Mouse (Mus musculus): ENCODE data around the gene Gm973. TPM values are rescaled to one million over a fixed set of nuclear protein-coding genes. Genes with fewer than 3 reads are reported as not detected.
A peak's percentile ranks its signal among the peaks of the same experiment; 100 is the strongest.

Gene Gm973
- total and polyA plus RNA-seq, 3 experiments, result 0.23 TPM; not detected in 2

DNA sequence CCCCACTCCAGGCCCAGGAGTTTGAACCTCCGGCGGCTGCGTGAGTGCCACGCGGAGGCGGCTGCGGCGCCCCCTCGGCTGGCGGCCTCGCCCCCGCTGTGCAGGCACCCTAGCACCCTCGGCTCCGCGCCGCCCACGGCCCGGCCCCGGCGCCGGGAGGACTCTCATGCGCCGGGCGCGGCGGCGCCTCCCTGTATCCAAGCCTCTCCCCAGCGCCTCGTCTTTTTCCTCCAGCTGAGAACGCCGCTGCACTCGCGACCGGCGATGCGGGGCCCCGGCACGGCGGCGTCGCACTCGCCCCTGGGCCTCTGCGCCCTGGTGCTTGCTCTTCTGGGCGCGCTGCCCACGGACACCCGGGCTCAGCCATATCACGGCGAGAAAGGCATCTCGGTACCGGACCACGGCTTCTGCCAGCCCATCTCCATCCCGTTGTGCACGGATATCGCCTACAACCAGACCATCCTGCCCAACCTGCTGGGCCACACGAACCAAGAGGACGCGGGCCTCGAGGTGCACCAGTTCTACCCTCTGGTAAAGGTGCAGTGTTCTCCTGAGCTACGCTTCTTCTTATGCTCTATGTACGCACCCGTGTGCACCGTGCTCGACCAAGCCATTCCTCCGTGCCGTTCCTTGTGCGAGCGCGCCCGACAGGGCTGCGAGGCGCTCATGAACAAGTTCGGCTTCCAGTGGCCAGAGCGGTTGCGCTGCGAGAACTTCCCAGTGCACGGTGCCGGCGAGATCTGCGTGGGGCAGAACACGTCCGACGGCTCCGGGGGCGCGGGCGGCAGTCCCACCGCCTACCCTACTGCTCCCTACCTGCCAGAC, 33.2 kb upstream of the Gm973 start:
- peak overlapping the region; percentile 86 for H3K9ac ChIP-seq (ENCODE audit: control insufficient read depth, low read depth, low read length, poor library complexity, severe bottlenecking)
- peak overlapping the region; percentile 69 to 88 for H3K4me3 ChIP-seq (ENCODE audit: control insufficient read depth in 1 of 2, insufficient read depth in 1 of 2, low read depth in 2 of 2, low read length in 2 of 2)
- H3K36me3 ChIP-seq (ENCODE audit: control insufficient read depth in 1 of 2, insufficient read depth in 2 of 2, low read length in 2 of 2), result peaks cover 1 to 26% of the 10 kb centered on the region in 2 experiments; a peak in 3 of 4 replicates
- peak overlapping the region; percentile 81 for H3K27ac ChIP-seq (ENCODE audit: control insufficient read depth, low read depth, low read length)
- no peaks in the 10 kb centered on the region for H3K9me3 ChIP-seq (replicated peaks; ENCODE audit: insufficient read depth, low read length)
- peaks cover 15 to 30% of the 10 kb centered on the region in 2 experiments for H3K4me1 ChIP-seq (ENCODE audit: control insufficient read depth in 1 of 2, insufficient read depth in 2 of 2, low read length in 2 of 2)
- peaks cover 51% of the 10 kb centered on the region for H3K79me2 ChIP-seq (ENCODE audit: control insufficient read depth, insufficient read depth, low read length, poor library complexity)
- H3K27me3 ChIP-seq (ENCODE audit: control insufficient read depth in 1 of 2, insufficient read depth in 2 of 2, low read length in 2 of 2), result no peaks in the 10 kb centered on the region
- peak; percentile 63 for DNase-seq (ENCODE audit: low read depth, low spot score)
- TF ChIP-seq E2F4 (IDR thresholded peaks at IDR 0.05; ENCODE audit: borderline replicate concordance, low read depth, low read length) (no peak), MAZ (IDR thresholded peaks at IDR 0.05; ENCODE audit: low read depth, low read length) (no peak), NELFE (IDR thresholded peaks at IDR 0.05; ENCODE audit: low read depth, low read length) (no peak), POLR2A (IDR thresholded peaks at IDR 0.05; ENCODE audit: control insufficient read depth in 1 of 2, insufficient read depth in 1 of 2, low read depth in 1 of 2, low read length in 2 of 2, poor library complexity in 1 of 2) (0 out of 4 replicates have a peak, but pooled peaks of 1 of the 2 experiments have one; percentile 26), JUND (IDR thresholded peaks at IDR 0.05; ENCODE audit: low read depth, low read length) (no peak), RCOR1 (IDR thresholded peaks at IDR 0.05; ENCODE audit: low read depth, low read length) (no peak)

DNA sequence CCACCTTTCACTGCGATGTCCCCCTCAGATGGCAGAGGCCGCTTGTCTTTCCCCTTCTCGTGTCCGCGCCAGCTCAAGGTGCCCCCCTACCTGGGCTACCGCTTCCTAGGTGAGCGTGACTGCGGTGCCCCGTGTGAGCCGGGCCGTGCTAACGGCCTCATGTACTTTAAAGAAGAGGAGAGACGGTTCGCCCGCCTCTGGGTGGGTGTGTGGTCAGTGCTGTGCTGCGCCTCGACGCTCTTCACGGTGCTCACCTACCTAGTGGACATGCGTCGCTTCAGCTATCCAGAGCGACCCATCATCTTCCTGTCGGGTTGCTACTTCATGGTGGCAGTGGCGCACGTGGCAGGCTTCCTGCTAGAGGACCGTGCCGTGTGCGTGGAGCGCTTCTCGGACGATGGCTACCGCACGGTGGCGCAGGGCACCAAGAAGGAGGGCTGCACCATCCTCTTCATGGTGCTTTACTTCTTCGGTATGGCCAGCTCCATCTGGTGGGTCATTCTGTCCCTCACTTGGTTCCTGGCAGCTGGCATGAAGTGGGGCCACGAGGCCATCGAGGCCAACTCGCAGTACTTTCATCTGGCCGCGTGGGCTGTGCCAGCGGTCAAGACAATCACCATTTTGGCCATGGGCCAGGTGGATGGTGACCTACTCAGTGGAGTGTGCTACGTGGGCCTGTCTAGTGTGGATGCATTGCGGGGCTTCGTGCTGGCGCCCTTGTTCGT, 32.4 kb upstream of the Gm973 start:
- peaks cover 3 to 29% of the 10 kb centered on the region in 2 experiments; a peak in 3 of 4 replicates for H3K36me3 ChIP-seq (ENCODE audit: control insufficient read depth in 1 of 2, insufficient read depth in 2 of 2, low read length in 2 of 2)
- H3K9me3 ChIP-seq (replicated peaks; ENCODE audit: insufficient read depth, low read length), result no peaks in the 10 kb centered on the region
- no peak overlapping the region for H3K27ac ChIP-seq (ENCODE audit: control insufficient read depth, low read depth, low read length)
- DNase-seq (ENCODE audit: low read depth, low spot score), result peak; percentile 62
- H3K79me2 ChIP-seq (ENCODE audit: control insufficient read depth, insufficient read depth, low read length, poor library complexity), result peaks cover 51% of the 10 kb centered on the region
- peak overlapping the region; percentile 69 to 88 for H3K4me3 ChIP-seq (ENCODE audit: control insufficient read depth in 1 of 2, insufficient read depth in 1 of 2, low read depth in 2 of 2, low read length in 2 of 2)
- peaks cover 15 to 30% of the 10 kb centered on the region in 2 experiments for H3K4me1 ChIP-seq (ENCODE audit: control insufficient read depth in 1 of 2, insufficient read depth in 2 of 2, low read length in 2 of 2)
- peak; percentile 53 for TF ChIP-seq SIN3A (IDR thresholded peaks at IDR 0.05; ENCODE audit: low read length)
- peak; percentile 84 for TF ChIP-seq MXI1 (IDR thresholded peaks at IDR 0.05; ENCODE audit: low read depth, low read length)
- TF ChIP-seq CTCF (IDR thresholded peaks at IDR 0.05 in 2 of 3, conservative IDR thresholded peaks at IDR 0.05 in 1 of 3; ENCODE audit: control insufficient read depth in 1 of 3, insufficient read depth in 1 of 3, low read depth in 2 of 3, low read length in 3 of 3, poor library complexity in 1 of 3, severe bottlenecking in 1 of 3), result peak in 2 of 3 experiments; percentile 34 to 48; a peak in 3 of 6 replicates
- TF ChIP-seq USF2 (IDR thresholded peaks at IDR 0.05; ENCODE audit: borderline replicate concordance in 1 of 2, insufficient read depth in 1 of 2, low read depth in 1 of 2, low read length in 2 of 2), result no peak
- 0 out of 4 replicates have a peak, but pooled peaks of 1 of the 2 experiments have one; percentile 21 for TF ChIP-seq POLR2A (IDR thresholded peaks at IDR 0.05; ENCODE audit: control insufficient read depth in 1 of 2, insufficient read depth in 1 of 2, low read depth in 1 of 2, low read length in 2 of 2, poor library complexity in 1 of 2)
- peak; percentile 76 for TF ChIP-seq MAX (IDR thresholded peaks at IDR 0.05; ENCODE audit: low read length)
- TF ChIP-seq POLR2AphosphoS2 (IDR thresholded peaks at IDR 0.05; ENCODE audit: low read length), result no peak
- TF ChIP-seq MYC (IDR thresholded peaks at IDR 0.05; ENCODE audit: low read depth, low read length), result peak; percentile 76
- TF ChIP-seq ZMIZ1 (IDR thresholded peaks at IDR 0.05; ENCODE audit: low read depth, low read length), result no peak
- peak; percentile 33 for TF ChIP-seq SMC3 (IDR thresholded peaks at IDR 0.05; ENCODE audit: low read depth, low read length)
- no peak for TF ChIP-seq MEF2A (IDR thresholded peaks at IDR 0.05; ENCODE audit: extremely low read depth, insufficient replicate concordance, low read depth, low read length, poor library complexity, severe bottlenecking)
- TF ChIP-seq RAD21 (IDR thresholded peaks at IDR 0.05; ENCODE audit: low read depth, low read length), result peak; percentile 7
- H3K27me3 ChIP-seq (ENCODE audit: control insufficient read depth in 1 of 2, insufficient read depth in 2 of 2, low read length in 2 of 2), result no peaks in the 10 kb centered on the region
- H3K9ac ChIP-seq (ENCODE audit: control insufficient read depth, low read depth, low read length, poor library complexity, severe bottlenecking), result peak overlapping the region; percentile 86

All from MEL (cell line).